Mouse (Mus musculus) erythroid progenitor cell, adult 5-6 weeks (primary cell): ENCODE results near the gene Gal3st1. TPM values are rescaled to one million over a fixed set of nuclear protein-coding genes. Genes with fewer than 3 reads are reported as not detected.
"Not testable (repeated sequence)": the region's sequence is repeated elsewhere in the genome, so short reads cannot be mapped to it uniquely, and the experiment has no call there.

ENCODE experiments used
- ATAC-seq: replicated peaks from 2 replicates; pipeline ENCODE4 v1.8.0; 2016; ENCODE audit warnings: moderate number of reproducible peaks, mild to moderate bottlenecking, moderate TSS enrichment, inconsistent platforms; ENCODE audit not compliant: poor library complexity, low FRiP score, severe bottlenecking
- total RNA-seq, 2 experiments: library from RNA; stranded (forward) in 1 of 2; stranded (reverse) in 1 of 2; fragments of 150-400 nt in 1 of 2; fragments of 186-747, 209-891 nt in 1 of 2; gene quantifications; 2 replicates each; pipeline versions ENCODE4 v1.2.3 to v1.2.4; 2015 to 2017; ENCODE audit warnings: low replicate concordance in 2 of 2

The Gal3st1 gene
- total RNA-seq, 2 experiments from 2014 or later: not detected

DNA sequence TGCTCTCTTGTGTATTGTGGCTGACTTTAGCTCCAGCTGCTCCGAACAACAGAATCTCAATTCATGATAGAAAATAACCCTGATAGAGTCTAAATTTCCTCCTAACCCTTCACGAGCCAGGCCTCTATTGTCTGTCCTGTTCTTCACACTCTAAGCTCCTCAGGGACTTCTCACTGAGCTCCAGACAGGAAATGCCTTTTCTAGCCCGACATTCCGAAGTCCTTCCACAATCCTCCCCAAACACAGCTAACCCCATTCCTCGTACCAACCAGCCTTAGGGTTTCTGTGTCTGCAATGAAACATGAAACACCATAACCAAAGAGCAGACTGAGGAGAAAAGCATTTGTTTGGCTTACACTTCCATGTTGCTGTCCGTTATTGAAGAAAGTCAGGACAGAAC lies 1.9 kb upstream of the Gal3st1 start:
- no peak for ATAC-seq

DNA sequence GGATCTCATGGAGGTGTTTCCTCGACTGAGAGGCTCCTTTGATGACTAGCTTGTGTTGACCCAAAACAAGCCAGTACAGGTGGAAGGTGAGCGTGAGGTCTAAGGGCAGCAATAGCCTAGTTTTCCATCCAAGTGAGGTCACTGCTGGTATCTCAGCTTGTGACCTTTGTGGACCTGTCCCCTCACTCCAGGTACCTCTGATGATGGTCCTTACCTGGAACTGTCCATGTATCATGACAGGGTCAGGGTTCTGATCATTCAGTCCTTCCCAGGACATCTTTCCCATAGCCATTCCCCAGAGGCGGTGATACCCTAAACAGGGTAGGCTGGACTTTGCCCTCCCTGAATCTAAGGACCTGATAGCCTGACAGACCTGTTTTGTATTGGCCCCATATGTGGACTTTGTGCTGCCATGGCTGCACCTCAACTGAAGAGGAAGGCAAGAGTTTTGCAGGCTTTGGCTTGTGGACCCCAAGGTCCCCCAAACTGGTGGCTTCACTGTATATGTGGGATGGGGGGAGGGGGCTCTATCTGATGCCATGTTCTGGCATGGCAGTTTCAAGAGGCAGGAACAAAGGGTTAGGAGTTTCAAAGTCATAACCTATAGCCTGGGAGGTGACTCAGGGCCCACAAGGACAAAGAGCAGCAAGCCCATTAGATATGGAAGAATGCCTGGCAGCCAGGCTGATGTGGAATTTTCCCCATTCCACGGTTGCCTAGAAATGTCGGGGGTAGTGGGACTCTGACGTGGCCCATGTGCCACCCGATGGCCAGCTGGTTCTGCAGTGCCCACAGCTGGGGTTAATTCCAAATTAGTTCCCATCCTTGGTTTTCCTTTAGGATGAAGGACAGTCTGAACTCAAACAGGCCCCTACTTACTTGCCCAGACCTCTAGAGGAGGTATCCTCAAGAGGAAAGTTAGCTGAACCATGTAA lies 894 bp upstream of the Gal3st1 start:
- no peak for ATAC-seq

DNA sequence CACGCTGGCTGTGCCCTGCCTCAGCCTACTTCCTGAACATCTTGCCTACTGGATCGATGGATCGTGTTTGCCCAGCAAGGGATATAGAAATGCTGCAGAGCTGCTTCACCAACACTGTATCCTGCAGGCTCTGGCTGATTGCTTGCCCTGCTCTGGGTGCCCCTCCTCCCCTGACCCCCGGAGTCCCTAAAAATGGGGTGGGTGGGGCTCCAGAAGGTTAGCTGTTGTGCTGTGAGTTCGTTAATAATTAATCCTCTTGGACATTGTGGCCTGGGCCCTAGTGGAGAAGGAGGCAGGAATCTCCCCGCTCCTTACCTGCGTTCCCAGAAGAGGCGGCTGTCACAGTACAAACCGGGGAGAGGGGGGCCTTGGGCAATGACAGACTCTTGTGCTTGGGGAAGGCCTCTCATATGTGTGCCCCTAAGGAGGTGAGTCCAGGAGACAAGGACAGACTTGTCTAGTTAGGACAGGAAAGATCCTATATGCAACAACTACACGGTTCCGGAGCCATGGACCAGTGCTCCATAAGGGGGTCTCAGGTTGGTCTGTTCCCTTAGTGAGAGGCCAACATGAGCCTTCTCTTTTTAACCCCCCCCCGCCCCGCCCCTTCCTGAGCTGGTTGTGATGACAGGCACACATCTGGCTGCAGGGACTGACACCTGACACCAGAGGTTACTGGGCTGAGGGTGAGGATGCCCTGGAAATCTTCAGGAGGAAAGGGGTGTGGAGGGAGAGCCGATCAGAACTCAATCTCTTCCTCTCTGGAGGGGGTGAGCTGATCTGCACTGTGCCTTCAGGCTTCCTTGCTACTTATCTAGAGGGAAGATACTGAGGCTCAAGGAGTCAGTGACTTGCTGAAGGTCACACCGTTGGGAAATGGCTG lies 668 bp downstream of the Gal3st1 start:
- ATAC-seq: no peak

DNA sequence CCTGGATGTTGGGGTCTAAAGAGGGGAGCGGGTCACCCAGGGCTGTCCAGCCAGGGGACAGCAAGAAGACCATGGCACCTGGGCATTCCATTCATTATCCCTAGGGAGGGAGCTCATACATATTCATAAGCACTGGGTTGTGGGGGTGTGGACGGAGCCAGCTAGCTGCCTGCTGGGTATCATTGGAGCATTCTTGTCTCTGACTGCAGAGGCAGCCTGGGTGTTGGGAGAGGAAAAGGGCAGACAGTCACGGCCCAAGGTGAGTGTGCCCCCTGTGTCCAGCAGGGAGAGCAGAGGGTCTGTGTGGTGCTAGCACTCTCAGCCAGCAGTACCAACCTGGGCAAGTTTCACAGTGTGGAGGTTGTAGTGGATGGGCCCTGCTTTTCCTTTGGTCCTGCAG lies 6.3 kb downstream of the Gal3st1 start:
- ATAC-seq: no peak

DNA sequence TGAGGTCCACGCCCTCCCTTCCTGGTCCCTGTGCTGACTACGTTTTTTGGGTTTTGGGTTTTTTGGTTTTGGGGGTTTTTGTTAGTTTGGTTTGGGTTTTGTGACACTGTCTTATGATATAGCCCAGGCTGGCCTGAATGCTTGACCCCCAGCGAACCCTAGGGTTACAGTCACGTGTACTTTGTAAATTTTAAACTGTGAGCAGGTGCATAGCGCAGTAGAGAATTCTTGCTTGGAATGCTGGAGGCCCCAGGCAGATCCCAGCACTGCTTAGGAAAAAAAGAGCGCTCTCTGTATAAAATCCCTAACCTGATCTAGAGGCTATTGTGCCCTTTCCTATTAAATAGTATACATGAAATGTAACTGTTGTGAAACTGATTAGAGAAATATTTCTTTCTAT lies 9.7 kb downstream of the Gal3st1 start:
- no peak for ATAC-seq

DNA sequence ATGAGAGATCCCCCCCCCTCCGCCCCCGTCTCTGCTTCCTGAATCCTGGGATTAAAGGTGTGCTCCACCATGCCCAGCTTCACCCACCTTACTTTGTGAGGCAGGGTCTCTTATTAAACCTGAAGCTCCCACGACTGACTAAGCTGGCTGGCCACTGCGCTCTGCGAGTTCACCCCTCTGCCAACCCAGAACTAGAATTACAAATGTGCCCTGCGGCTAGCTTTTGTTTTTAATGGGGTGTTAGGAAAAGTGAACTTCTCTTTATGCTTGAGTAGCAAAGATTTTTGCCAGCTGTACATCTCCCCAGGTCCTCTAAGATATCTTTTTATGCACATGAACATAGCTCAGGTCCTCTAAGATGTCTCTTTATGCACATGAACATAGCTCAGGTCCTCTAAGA lies 10.5 kb downstream of the Gal3st1 start:
- ATAC-seq: no peak

DNA sequence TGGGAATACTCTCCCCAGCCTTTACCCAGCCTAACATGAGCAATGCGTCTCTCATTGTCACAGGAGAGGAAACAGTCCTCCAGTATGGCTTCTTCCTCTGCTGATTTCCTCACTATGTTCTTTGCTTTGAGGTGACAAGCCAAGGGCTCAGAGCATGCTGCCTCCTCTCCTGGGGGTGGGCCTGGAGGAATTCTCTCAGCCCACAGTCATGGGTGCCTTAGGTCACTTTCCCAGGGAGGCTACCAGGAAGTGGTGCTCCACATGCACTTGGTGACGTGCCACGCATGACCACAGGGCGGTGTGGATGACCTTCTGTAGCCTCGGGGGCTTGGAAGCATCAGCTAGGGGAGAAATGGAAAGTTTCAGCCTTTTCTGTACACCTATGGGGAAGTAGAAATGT lies 12.1 kb downstream of the Gal3st1 start:
- ATAC-seq: no peak

DNA sequence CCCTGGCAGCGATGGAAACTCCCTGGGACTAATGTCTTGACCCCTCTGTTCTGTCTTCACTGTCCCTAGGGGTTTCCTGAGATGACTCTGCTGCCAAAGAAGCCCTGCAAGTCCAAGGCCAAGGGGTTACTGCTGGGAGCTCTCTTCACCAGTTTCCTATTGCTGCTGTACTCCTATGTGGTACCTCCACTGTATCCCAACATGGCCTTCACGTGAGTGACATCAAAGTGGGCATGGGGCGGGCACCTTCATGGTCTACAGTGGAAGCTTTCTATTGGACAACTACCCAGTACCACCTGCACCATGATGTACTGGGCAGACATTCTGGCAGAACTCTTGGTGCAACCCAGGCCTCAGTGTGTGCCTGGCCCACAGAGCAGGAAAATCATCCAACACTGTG lies 13.4 kb downstream of the Gal3st1 start:
- no peak for ATAC-seq

DNA sequence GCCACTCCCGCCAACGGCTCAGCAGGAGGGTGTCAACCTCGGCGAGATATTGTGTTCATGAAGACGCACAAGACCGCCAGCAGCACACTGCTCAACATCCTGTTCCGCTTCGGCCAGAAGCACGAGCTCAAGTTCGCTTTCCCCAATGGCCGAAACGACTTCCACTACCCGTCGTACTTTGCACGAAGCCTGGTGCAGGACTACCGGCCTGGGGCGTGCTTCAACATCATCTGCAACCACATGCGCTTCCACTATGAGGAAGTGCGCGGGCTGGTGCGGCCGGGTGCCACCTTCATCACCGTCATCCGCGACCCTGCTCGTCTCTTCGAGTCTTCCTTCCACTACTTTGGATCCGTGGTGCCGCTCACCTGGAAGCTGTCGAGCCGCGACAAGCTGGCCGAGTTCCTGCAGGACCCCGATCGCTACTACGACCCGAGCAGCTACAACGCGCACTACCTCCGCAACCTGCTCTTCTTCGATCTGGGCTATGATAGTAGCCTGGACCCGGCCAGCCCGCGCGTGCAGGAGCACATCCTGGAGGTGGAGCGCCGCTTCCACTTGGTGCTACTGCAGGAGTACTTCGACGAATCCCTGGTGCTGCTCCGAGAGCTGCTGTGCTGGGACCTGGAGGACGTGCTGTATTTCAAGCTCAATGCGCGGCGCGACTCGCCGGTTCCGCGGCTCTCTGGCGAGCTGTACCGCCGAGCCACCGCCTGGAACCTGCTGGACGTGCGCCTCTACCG lies 14.7 kb downstream of the Gal3st1 start:
- no peak for ATAC-seq

DNA sequence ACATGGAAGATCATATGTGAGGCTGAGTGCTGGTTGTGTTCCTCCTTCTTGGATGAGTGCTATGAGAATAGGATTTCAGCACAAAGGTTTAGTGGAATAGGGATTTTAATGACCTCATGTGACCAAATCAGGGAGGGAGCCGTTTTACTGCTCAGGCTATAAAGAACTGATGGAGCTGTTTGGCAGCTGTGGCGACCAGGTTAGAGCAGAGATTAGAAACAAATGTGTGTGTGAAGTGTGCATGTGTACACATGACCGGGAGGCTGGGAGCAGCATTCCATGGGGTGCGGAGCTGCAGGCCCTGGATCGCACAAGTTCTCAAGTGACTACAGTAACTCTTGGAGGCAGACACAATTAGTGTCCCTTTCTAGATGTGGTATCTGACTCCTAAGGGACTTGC lies 16.1 kb downstream of the Gal3st1 start:
- no peak for ATAC-seq

DNA sequence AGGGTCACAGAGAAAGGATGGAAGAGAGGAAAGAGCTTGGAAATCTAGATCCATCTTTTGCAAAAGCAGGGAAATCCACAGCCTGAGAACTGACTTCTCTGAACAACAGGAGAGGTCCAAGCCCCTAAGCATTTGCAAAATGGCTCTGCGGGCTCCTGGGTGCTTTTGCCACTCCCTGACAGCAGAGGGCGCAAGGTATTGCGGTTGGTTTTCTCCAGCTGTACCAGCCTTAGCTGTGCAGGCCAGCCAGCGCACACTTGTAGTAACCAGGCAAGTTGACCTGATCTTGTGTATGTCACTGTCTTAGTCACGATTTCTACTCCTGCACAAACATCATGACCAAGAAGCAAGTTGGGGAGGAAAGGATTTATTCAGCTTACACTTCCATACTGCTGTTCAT lies 18.2 kb downstream of the Gal3st1 start:
- peak; percentile 65; the same call in 1 of the 2 replicates for ATAC-seq

DNA sequence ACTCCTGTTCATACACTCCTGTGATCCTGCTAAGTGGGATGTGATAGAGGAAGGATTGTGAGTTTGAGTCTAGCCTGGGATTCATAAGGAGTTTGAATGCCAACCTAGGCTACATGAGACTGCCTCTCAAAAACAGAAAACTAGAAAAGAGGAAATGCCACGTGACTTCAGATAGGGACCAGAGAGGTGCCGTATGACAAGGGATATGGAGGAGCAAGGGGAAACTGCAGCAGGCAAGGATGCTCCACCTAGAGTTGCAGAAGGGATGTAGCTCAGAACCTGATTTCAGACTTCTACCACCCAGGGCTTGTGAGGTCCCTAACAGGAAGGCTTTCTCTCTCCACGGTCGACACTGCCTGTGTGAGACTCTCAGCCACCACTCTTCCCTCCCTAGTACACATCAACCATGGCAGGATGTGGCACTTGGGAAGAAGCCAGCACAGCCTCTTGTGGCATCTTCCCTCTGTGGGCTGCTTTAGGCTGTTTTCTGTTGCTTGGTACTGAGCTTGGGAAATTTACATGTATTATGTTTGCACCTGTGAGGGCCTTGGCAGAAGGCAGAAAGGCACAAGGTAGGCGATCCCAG lies 21.9 kb downstream of the Gal3st1 start:
- ATAC-seq: no peak

DNA sequence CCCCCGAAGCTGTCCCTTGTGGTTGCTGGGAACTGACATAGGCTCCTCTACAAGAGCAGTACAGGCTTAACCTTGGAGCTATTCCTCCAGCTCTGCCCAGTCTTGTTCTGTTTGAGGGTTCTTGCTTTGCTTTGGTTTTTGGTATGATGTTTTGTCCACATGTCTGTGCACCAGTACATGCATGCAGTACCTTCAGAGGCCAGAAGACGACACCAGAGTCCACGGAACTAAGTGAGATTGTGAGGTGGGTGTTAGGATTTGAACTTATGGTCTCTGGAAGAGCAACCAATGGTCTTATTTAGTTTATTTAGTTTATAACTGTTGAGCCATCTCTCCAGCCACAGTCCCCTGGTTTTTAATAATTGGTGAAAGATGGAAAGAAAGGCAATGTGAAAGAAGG lies 23.0 kb downstream of the Gal3st1 start:
- ATAC-seq: no peak

DNA sequence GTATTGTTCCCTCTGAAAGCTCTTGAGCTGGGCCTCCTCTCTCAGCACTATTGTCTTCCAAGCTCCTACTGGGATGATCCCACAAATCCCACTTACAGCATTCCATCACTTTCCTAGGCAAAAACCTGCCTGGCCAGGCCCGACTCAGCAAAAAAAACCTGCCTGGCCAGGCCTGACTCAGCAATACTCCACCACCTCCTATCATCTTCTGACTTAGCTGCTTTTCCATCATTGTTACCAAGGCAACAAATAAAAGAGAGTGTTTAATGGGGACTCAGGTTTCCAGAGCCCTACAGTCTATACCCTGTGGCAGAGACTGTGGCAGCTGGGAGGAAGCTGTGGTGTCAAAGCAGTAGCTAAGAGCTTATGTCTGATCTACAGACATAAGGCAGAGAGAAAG lies 29.2 kb downstream of the Gal3st1 start:
- no peak for ATAC-seq

DNA sequence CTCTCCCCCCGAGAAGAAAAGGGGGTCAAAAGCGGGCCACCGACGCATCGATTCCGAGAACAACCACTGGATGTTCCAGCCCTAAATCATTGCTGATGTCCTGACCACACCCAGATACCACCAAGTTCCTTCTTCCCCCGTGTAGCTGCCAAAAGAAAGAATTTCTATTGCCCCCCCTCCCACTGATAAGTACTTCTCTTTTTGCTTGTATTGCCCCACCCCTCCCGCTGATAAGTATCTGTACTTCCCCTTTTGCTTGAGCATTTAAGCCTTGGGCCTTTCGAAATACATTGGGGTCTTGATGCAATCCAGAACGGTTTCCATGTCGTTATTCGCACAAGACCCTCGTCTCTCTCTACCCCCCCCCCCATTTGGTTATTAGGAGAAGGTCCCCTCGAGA lies 32.4 kb downstream of the Gal3st1 start:
- ATAC-seq: not testable (repeated sequence)

DNA sequence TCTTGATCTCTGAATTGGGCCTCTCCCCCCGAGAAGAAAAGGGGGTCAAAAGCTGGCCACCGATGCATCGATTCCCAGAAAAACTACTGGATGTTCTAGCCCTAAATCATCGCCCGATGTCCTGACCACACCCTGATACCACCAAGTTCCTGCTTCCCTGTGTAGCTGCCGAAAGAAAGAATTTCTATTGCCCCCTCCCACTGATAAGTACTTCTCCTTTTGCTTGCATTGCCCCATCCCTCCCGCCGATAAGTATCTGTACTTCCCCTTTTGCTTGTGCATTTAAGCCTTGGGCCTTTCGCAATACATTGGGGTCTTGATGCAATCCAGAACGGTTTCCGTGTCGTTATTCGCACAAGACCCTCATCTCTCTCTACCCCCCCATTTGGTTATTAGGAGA lies 38.7 kb downstream of the Gal3st1 start:
- not testable (repeated sequence) for ATAC-seq

DNA sequence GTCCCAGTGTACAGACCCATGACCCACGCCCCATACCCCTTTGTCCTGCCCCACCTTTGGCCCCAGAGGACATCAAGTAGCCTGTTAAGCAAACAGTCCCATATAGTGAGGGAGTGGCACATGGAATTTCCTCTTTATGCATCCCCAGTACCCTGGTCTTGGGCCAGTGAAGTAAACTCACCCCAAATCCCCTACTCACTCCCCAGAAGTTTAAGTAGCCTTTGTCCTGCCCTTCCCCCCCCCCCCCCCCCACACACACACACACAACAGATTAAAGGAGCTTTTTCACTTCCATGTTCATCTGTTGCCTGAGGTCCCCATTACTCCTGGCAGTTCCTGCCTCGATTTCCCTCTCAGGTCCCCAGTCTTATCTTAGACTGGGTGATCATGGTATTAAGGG lies 39.9 kb downstream of the Gal3st1 start:
- ATAC-seq: no peak

DNA sequence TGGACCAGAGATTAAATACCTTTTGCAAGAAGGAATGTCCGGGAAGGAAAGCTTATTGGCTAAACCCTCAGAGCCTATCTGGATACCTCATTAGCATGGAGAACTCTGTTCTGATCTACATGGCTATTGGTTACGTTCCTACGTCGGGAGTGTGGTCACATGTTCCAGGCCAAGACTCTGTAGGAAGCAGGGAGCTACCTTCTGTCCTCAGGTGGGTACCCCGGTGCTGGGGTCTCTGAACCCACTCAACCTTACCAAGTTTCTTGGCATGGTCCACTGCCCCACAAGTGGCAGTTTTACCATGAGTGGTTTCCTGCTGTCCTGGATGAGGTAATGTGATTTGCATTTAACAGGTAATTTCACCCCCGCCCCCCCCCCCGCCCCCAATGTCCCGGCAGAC lies 43.6 kb downstream of the Gal3st1 start:
- ATAC-seq: no peak

DNA sequence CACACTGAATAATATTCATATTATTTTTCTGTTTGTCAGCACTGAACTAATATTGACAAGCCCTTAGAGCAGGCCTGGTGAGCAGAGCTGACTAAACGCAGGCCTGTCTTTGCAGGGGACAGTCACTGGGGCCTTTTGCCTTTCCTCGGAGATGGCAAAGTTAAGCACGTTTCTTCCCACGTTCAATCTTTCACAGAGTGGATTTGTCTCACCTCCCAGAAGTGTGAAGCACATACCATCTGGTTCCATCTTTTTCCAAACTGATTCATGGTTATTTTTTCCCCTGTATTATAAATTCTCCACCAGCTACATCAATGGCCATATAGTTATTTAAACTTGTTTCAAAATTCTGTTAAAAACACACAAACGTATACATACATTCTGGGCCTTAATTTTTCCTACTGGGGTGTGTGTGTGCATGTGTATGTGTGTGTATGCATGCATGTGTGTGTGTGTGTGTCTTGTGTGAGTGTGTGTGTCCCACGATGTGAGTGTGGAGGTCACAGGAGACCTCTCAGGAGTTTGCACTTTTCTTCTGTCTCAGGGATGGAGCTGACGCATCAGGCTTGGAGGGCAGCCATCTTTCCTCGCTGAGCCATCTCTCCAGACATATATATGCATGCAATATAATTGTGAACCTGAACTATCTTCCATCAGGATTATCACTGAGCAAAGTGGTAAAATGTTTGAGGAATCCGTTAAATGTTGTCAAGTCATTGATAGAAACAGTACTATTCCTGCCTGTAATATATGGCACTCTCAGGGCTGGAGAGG lies 44.3 kb downstream of the Gal3st1 start:
- ATAC-seq: no peak
